Mouse (Mus musculus): ENCODE measurements around the gene AK157302.
"Not testable (repeated sequence)": the region's sequence is repeated elsewhere in the genome, so short reads cannot be mapped to it uniquely, and the experiment has no call there.

Gene AK157302
- long read RNA-seq, experiment 1 = 0 reads
- long read RNA-seq, experiment 2, partial matches to known transcripts = 0 of 2 reads
- long read RNA-seq, experiment 2, other reads (novel, unspliced or antisense) = 0 of 2 reads

- intact Hi-C loops (cut with DNase I) = no loop called here
Observed at GRCm38 (mm10) chr13:21495080-21495479, at the start of gene AK157302. Gene AK157302, plus strand, starts transcription at chr13:21495223.

- intact Hi-C loops (cut with DNase I) = no loop called here
Observed at GRCm38 (mm10) chr13:21446796-21447195, 48.2 kb upstream of the AK157302 start.

GRCm38 (mm10) chr13:21447856-21448614 lies 47.0 kb upstream of the AK157302 start:
- intact Hi-C loops (cut with DNase I) = no loop called here

- intact Hi-C loops (cut with DNase I) = loop anchor here (5.0 kb wide), 2 partner anchors 51 to 91 kb away; partner anchors contain the start of genes Zkscan3 and Zscan12
Observed at GRCm38 (mm10) chr13:21453042-21453441, 42.0 kb upstream of the AK157302 start.

- intact Hi-C loops (cut with DNase I) = loop anchor here (5.0 kb wide), 2 partner anchors 51 to 91 kb away; partner anchors contain the start of genes Zkscan3 and Zscan12
Observed at GRCm38 (mm10) chr13:21453449-21453848, 41.6 kb upstream of the AK157302 start, which contains the start of gene Zscan26. Gene Zscan26, minus strand, starts transcription at chr13:21453730.

- intact Hi-C loops (cut with DNase I) = loop anchor here (5.0 kb wide), 2 partner anchors 52 to 92 kb away; partner anchors contain the start of genes Zkscan3 and Zscan12
Observed at GRCm38 (mm10) chr13:21454133-21454532, 40.9 kb upstream of the AK157302 start.

GRCm38 (mm10) chr13:21456347-21456746 lies 38.7 kb upstream of the AK157302 start:
- intact Hi-C loops (cut with DNase I) = no loop called here

GRCm38 (mm10) chr13:21462516-21462915 lies 32.5 kb upstream of the AK157302 start:
- intact Hi-C loops (cut with DNase I) = not testable (repeated sequence)

GRCm38 (mm10) chr13:21467336-21467735 lies 27.7 kb upstream of the AK157302 start:
- intact Hi-C loops (cut with DNase I) = no loop called here

- intact Hi-C loops (cut with DNase I) = no loop called here
Observed at GRCm38 (mm10) chr13:21468061-21469019, 26.7 kb upstream of the AK157302 start, which contains the start of gene Nkapl. Gene Nkapl, minus strand, starts transcription at chr13:21468509.

- intact Hi-C loops (cut with DNase I) = no loop called here
Observed at GRCm38 (mm10) chr13:21469097-21469496, 25.9 kb upstream of the AK157302 start.

GRCm38 (mm10) chr13:21472427-21472826 lies 22.6 kb upstream of the AK157302 start:
- intact Hi-C loops (cut with DNase I) = no loop called here

- intact Hi-C loops (cut with DNase I) = loop anchor here (5.0 kb wide), 1 partner anchor 53 kb away; the partner anchor contains the start of gene Zkscan8
Observed at GRCm38 (mm10) chr13:21478759-21479670, 16.0 kb upstream of the AK157302 start, which contains the start of the genes Zkscan4 and Gm10065. Gene Zkscan4, plus strand, starts transcription at chr13:21478907. Gene Gm10065, minus strand, starts transcription at chr13:21479441.

GRCm38 (mm10) chr13:21486881-21487280 lies 8.1 kb upstream of the AK157302 start:
- intact Hi-C loops (cut with DNase I) = no loop called here

- intact Hi-C loops (cut with DNase I) = no loop called here
Observed at GRCm38 (mm10) chr13:21492847-21493246, 2.2 kb upstream of the AK157302 start.

GRCm38 (mm10) chr13:21501182-21501581 lies 6.2 kb downstream of the AK157302 start, which contains the start of gene Gm11273:
Gene Gm11273, minus strand, starts transcription at chr13:21501418.
- intact Hi-C loops (cut with DNase I) = not testable (repeated sequence)

GRCm38 (mm10) chr13:21502296-21502695 lies 7.3 kb downstream of the AK157302 start:
- intact Hi-C loops (cut with DNase I) = no loop called here

- intact Hi-C loops (cut with DNase I) = loop anchor here (5.0 kb wide), 1 partner anchor 144 kb away; the partner anchor contains the start of gene Zscan12
Observed at GRCm38 (mm10) chr13:21506221-21506649, 11.2 kb downstream of the AK157302 start.

- intact Hi-C loops (cut with DNase I) = loop anchor here (5.0 kb wide), 2 partner anchors 53 to 163 kb away; partner anchors contain the start of genes Gm10065 and Zkscan4
Observed at GRCm38 (mm10) chr13:21530136-21530535, 35.1 kb downstream of the AK157302 start.

Data from adrenal gland (tissue).